16 mouse cellular contexts compared by ENCODE assay signal in genomic region chr9:22024592-22024991, GRCm38 (mm10). TPM values are rescaled to one million over a fixed set of nuclear protein-coding genes. Genes with fewer than 3 reads are reported as not detected.
DNase-seq lines count a peak whose midpoint lies in the region; ATAC-seq and TF ChIP-seq lines count a peak whose summit lies in the region.
"Had no signal": no experiment of that assay in that cellular context is flagged by ENCODE, and none has a peak within 500 bp of the region (broad histone marks: within the 10 kb centered on the region; RNA-seq: fewer than 3 reads in every experiment).

No protein-coding gene starts in this region.

- TF ChIP-seq POLR2A in cerebellum, adult 2 months (IDR thresholded peaks at IDR 0.05; ENCODE audit: borderline replicate concordance, insufficient read depth, low read length): no peak

- peaks cover 21% of the 10 kb centered on the region for H3K4me1 ChIP-seq in cerebellum, adult 2 months (ENCODE audit: control insufficient read depth, insufficient read depth, low read length)

- ATAC-seq in cerebellum, adult (ENCODE audit: insufficient number of reproducible peaks, low FRiP score, low TSS enrichment): no peak
- ATAC-seq in CD4-positive, CD25-positive, alpha-beta regulatory T cell, adult 4 months: no peak

- WGBS in cerebellum, adult 2 months: 26% methylated on average over 8 of the region's 8 CpGs

- H3K4me3 ChIP-seq in cerebellum, adult 2 months (replicated peaks; ENCODE audit: insufficient read depth, low read depth, low read length): no peak overlapping the region

- DNase-seq in cerebellum, adult 2 months: peak in 1 of 2 experiments; percentile 58
- DNase-seq in layer of hippocampus, adult 11-12 months (ENCODE audit: low spot score): peak; percentile 71
- DNase-seq in layer of hippocampus, postnatal 25 days (ENCODE audit: extremely low spot score in 1 of 2, low spot score in 1 of 2): no peak
- DNase-seq in right cerebral cortex, adult 18-20 months: peak; percentile 41
- DNase-seq in right cerebral cortex, postnatal 10 days (ENCODE audit: low spot score in 2 of 2): no peak
- no peak for DNase-seq in gastrocnemius, postnatal 4 days (ENCODE audit: low spot score in 2 of 2)
- DNase-seq: heart, postnatal 36 days; right cerebral cortex, postnatal 14 days had no signal

- peak overlapping the region; percentile 20; the same call in 1 of the 2 replicates for H3K27ac ChIP-seq in cerebellum, adult 2 months (ENCODE audit: insufficient read depth, low read length)
- H3K27ac ChIP-seq: macrophage had no signal

- H3K27me3 ChIP-seq in cerebellum, adult 2 months (ENCODE audit: control insufficient read depth, insufficient read depth, low read length): no peaks in the 10 kb centered on the region

- no peak for TF ChIP-seq CTCF in cerebellum, adult 2 months (IDR thresholded peaks at IDR 0.05; ENCODE audit: borderline replicate concordance, insufficient read depth, low read depth, low read length)

RNA-seq across cellular contexts. Expression of gene Prkcsh, which starts 22.0 kb away (rescaled TPM):
- polyA plus RNA-seq in cerebellum, adult 2 months (2012; rRNA removed): 91.3 and 95.3 TPM in 2 replicates
- 100 to 1,000 TPM; 107 to 108 TPM for total RNA-seq in layer of hippocampus, postnatal 25 days (2021)
- total RNA-seq in gastrocnemius, postnatal 4 days (2021): 10 to 100 TPM; 61.4 to 66.1 TPM
- 10 to 100 TPM; 31.5 to 37.6 TPM for polyA plus RNA-seq in CD4-positive, CD25-positive, alpha-beta regulatory T cell, adult 4 months (2017; shearing (Covaris generic))

RNA-seq across cellular contexts. Expression of gene Ccdc151, which starts 22.2 kb away (rescaled TPM):
- polyA plus RNA-seq in cerebellum, adult 2 months (2012; rRNA removed): 2.4 and 2.7 TPM in 2 replicates
- total RNA-seq in layer of hippocampus, postnatal 25 days (2021): 1 to 10 TPM; 7.0 to 7.6 TPM
- under 1 TPM in 1 of 2 experiments, not detected in 1; 0.23 TPM for total RNA-seq in gastrocnemius, postnatal 4 days (2021)
- not detected for polyA plus RNA-seq in CD4-positive, CD25-positive, alpha-beta regulatory T cell, adult 4 months (2017; shearing (Covaris generic))
- total RNA-seq: heart, postnatal 36 days had no signal

RNA-seq across cellular contexts. Expression of gene Elavl3, which starts 27.2 kb away (rescaled TPM):
- polyA plus RNA-seq in cerebellum, adult 2 months (2012; rRNA removed): 165 and 169 TPM in 2 replicates
- 100 to 1,000 TPM; 155 to 158 TPM for total RNA-seq in layer of hippocampus, postnatal 25 days (2021)
- total RNA-seq in gastrocnemius, postnatal 4 days (2021): under 1 TPM; 0.08 to 0.12 TPM
- under 1 TPM in 1 of 2 experiments, not detected in 1; 0.07 TPM for polyA plus RNA-seq in CD4-positive, CD25-positive, alpha-beta regulatory T cell, adult 4 months (2017; shearing (Covaris generic))
- polyA plus RNA-seq: macrophage had no signal

RNA-seq across cellular contexts. Expression of gene Rgl3, which starts 35.3 kb away (rescaled TPM):
- 67.6 and 83.3 TPM in 2 replicates for polyA plus RNA-seq in cerebellum, adult 2 months (2012; rRNA removed)
- total RNA-seq in layer of hippocampus, postnatal 25 days (2021): 1 to 10 TPM; 1.5 to 1.9 TPM
- under 1 TPM; 0.21 to 0.22 TPM for total RNA-seq in gastrocnemius, postnatal 4 days (2021)
- not detected for polyA plus RNA-seq in CD4-positive, CD25-positive, alpha-beta regulatory T cell, adult 4 months (2017; shearing (Covaris generic))

RNA-seq across cellular contexts. Expression of gene Gm49318, which starts 46.5 kb away (rescaled TPM):
- polyA plus RNA-seq in cerebellum, adult 2 months (2012; rRNA removed): not detected in 2 replicates
- 1 to 10 TPM; 1.2 to 3.9 TPM for total RNA-seq in layer of hippocampus, postnatal 25 days (2021)
- under 1 TPM in 1 of 2 experiments, not detected in 1; 0.54 TPM for total RNA-seq in gastrocnemius, postnatal 4 days (2021)
- polyA plus RNA-seq in CD4-positive, CD25-positive, alpha-beta regulatory T cell, adult 4 months (2017; shearing (Covaris generic)): not detected
- total RNA-seq: ES-E14; heart, postnatal 36 days had no signal
- polyA plus RNA-seq: gonadal fat pad, adult 2 months; kidney, embryonic 14.5 days; macrophage; neural tube, embryonic 11.5 days; stomach, embryonic 16.5 days had no signal

Comparison
In these comparisons a context has a peak if more than half of its experiments do, and no peak if none do; other contexts are left out.
1. DNase-seq: peak in layer of hippocampus, adult 11-12 months (single experiment) and right cerebral cortex, adult 18-20 months (single experiment); none in layer of hippocampus, postnatal 25 days (0 of 2), right cerebral cortex, postnatal 10 days (0 of 2) and gastrocnemius, postnatal 4 days (0 of 2).
2. RNA of gene Ccdc151, which starts 22.2 kb away (total RNA-seq): 7.0 to 7.6 TPM in layer of hippocampus, postnatal 25 days; 0.23 TPM in gastrocnemius, postnatal 4 days; every median in the first group is over 4 times any median in the second.
3. RNA of gene Elavl3, which starts 27.2 kb away (total RNA-seq): 155 to 158 TPM in layer of hippocampus, postnatal 25 days; 0.08 to 0.12 TPM in gastrocnemius, postnatal 4 days; every median in the first group is over 100 times any median in the second.